Mouse (Mus musculus) MEL (cell line): ENCODE results near the gene Clic1. TPM values are rescaled to one million over a fixed set of nuclear protein-coding genes. Genes with fewer than 3 reads are reported as not detected.

Experiments used
- DNase-seq: peaks from one replicate; pipeline ENCODE4 v3.0.0; 2011; ENCODE audit warnings: low read depth, low spot score
- H3K27ac ChIP-seq: 2 replicates; pipeline ENCODE4 v1.5.1; 2012; ENCODE audit warnings: low read depth, mild to moderate bottlenecking, control low read depth, low read length, moderate library complexity; ENCODE audit not compliant: control insufficient read depth
- H3K27me3 ChIP-seq, 2 experiments: fragments of 150-350 bp in 1 of 2; sonication (generic) in 1 of 2; 2 replicates each; pipeline ENCODE4 v1.6.1; 2012; ENCODE audit warnings: low read length in 2 of 2, mild to moderate bottlenecking in 2 of 2, improper control_type of control experiment in 1 of 2, moderate library complexity in 1 of 2; ENCODE audit not compliant: insufficient read depth in 2 of 2, control insufficient read depth in 1 of 2
- H3K36me3 ChIP-seq, 2 experiments: 2 replicates each; pipeline ENCODE4 v1.6.1; 2012 to 2014; ENCODE audit warnings: low read length in 2 of 2, improper control_type of control experiment in 1 of 2, inconsistent platforms in 1 of 2, mild to moderate bottlenecking in 1 of 2; ENCODE audit not compliant: insufficient read depth in 2 of 2, control insufficient read depth in 1 of 2
- H3K4me1 ChIP-seq, 2 experiments: fragments of 150-350 bp in 1 of 2; sonication (generic) in 1 of 2; 2 replicates each; pipeline ENCODE4 v1.6.1; 2012; ENCODE audit warnings: low read length in 2 of 2, improper control_type of control experiment in 1 of 2, mild to moderate bottlenecking in 1 of 2; ENCODE audit not compliant: insufficient read depth in 2 of 2, control insufficient read depth in 1 of 2
- H3K4me3 ChIP-seq, 2 experiments: fragments of 150-350 bp in 1 of 2; sonication (generic) in 1 of 2; 2 replicates each; pipeline ENCODE4 v1.5.1; 2012; ENCODE audit warnings: low read depth in 2 of 2, low read length in 2 of 2, mild to moderate bottlenecking in 2 of 2, moderate library complexity in 2 of 2, control low read depth in 1 of 2, improper control_type of control experiment in 1 of 2; ENCODE audit not compliant: control insufficient read depth in 1 of 2, insufficient read depth in 1 of 2
- H3K79me2 ChIP-seq: 2 replicates; pipeline ENCODE4 v1.6.1; 2012; ENCODE audit warnings: mild to moderate bottlenecking, low read length, moderate library complexity; ENCODE audit not compliant: control insufficient read depth, poor library complexity, insufficient read depth
- H3K9ac ChIP-seq: 2 replicates; pipeline ENCODE4 v1.6.1; 2012; ENCODE audit warnings: low read depth, mild to moderate bottlenecking, control low read depth, low read length, moderate library complexity; ENCODE audit not compliant: control insufficient read depth, poor library complexity, severe bottlenecking
- H3K9me3 ChIP-seq: fragments of 150-350 bp; sonication (generic); replicated peaks from 2 replicates; pipeline ENCODE4 v1.6.1; 2012; ENCODE audit warnings: mild to moderate bottlenecking, low read length, improper control_type of control experiment, moderate library complexity; ENCODE audit not compliant: insufficient read depth
- BHLHE40 ChIP-seq: IDR thresholded peaks from 2 replicates; pipeline ENCODE4 v1.6.1; 2012; ENCODE audit warnings: low read depth, mild to moderate bottlenecking, inconsistent platforms, low read length, improper control_type of control experiment, borderline replicate concordance
- CHD1 ChIP-seq: IDR thresholded peaks from 2 replicates; pipeline ENCODE4 v1.6.1; 2012; ENCODE audit warnings: low read depth, mild to moderate bottlenecking, inconsistent platforms, low read length, improper control_type of control experiment
- CHD2 ChIP-seq: IDR thresholded peaks from 2 replicates; pipeline ENCODE4 v1.6.1; 2011; ENCODE audit warnings: low read length, improper control_type of control experiment
- CTCF ChIP-seq, 3 experiments: IDR thresholded peaks in 2 of 3; conservative IDR thresholded peaks in 1 of 3; 2 replicates each; pipeline ENCODE4 v1.5.1; 2011 to 2012; ENCODE audit warnings: low read length in 3 of 3, low read depth in 2 of 3, mild to moderate bottlenecking in 2 of 3, improper control_type of control experiment in 1 of 3, inconsistent platforms in 1 of 3, mixed read lengths in 1 of 3, moderate library complexity in 1 of 3; ENCODE audit not compliant: control insufficient read depth in 1 of 3, insufficient read depth in 1 of 3, poor library complexity in 1 of 3, severe bottlenecking in 1 of 3
- E2F4 ChIP-seq: IDR thresholded peaks from 2 replicates; pipeline ENCODE4 v1.6.1; 2011; ENCODE audit warnings: low read depth, low read length, improper control_type of control experiment, borderline replicate concordance
- ELF1 ChIP-seq: IDR thresholded peaks from 2 replicates; pipeline ENCODE4 v1.6.1; 2014; ENCODE audit warnings: low read depth, mild to moderate bottlenecking, inconsistent platforms, low read length, improper control_type of control experiment, moderate library complexity
- EP300 ChIP-seq, 2 experiments: IDR thresholded peaks; 2 replicates each; pipeline ENCODE4 v1.6.1; 2011; ENCODE audit warnings: improper control_type of control experiment in 2 of 2, low read length in 2 of 2, low read depth in 1 of 2, mild to moderate bottlenecking in 1 of 2
- ETS1 ChIP-seq: IDR thresholded peaks from 2 replicates; pipeline ENCODE4 v1.6.1; 2012; ENCODE audit warnings: low read depth, mild to moderate bottlenecking, inconsistent platforms, low read length, improper control_type of control experiment, moderate library complexity
- GABPA ChIP-seq: IDR thresholded peaks from 2 replicates; pipeline ENCODE4 v1.6.1; 2012; ENCODE audit warnings: low read depth, mild to moderate bottlenecking, inconsistent platforms, low read length, improper control_type of control experiment, moderate library complexity
- GATA1 ChIP-seq: IDR thresholded peaks from 2 replicates; pipeline ENCODE4 v1.6.1; 2011; ENCODE audit warnings: low read depth, low read length, improper control_type of control experiment
- HCFC1 ChIP-seq: IDR thresholded peaks from 2 replicates; pipeline ENCODE4 v1.6.1; 2012; ENCODE audit warnings: low read depth, mild to moderate bottlenecking, inconsistent platforms, low read length, improper control_type of control experiment, moderate library complexity
- JUND ChIP-seq: IDR thresholded peaks from 2 replicates; pipeline ENCODE4 v1.6.1; 2011; ENCODE audit warnings: low read depth, mild to moderate bottlenecking, improper control_type of control experiment, low read length
- KAT2A ChIP-seq: conservative IDR thresholded peaks from 2 replicates; pipeline ENCODE4 v1.6.1; 2012; ENCODE audit warnings: low read depth, low read length, improper control_type of control experiment, inconsistent platforms
- MAFK ChIP-seq: IDR thresholded peaks from 2 replicates; pipeline ENCODE4 v1.6.1; 2011; ENCODE audit warnings: low read depth, mild to moderate bottlenecking, low read length, improper control_type of control experiment, borderline replicate concordance
- MAX ChIP-seq: IDR thresholded peaks from 2 replicates; pipeline ENCODE4 v1.6.1; 2011; ENCODE audit warnings: low read length, improper control_type of control experiment
- MAZ ChIP-seq: IDR thresholded peaks from 2 replicates; pipeline ENCODE4 v1.6.1; 2012; ENCODE audit warnings: low read depth, mild to moderate bottlenecking, inconsistent platforms, low read length, improper control_type of control experiment
- MEF2A ChIP-seq: IDR thresholded peaks from 2 replicates; pipeline ENCODE4 v1.6.1; 2014; ENCODE audit warnings: low read depth, mild to moderate bottlenecking, inconsistent platforms, low read length, improper control_type of control experiment; ENCODE audit not compliant: poor library complexity, insufficient replicate concordance, severe bottlenecking; ENCODE audit errors: extremely low read depth
- MYB ChIP-seq: IDR thresholded peaks from 2 replicates; pipeline ENCODE4 v1.6.1; 2011; ENCODE audit warnings: mild to moderate bottlenecking, low read depth, low read length, improper control_type of control experiment
- NELFE ChIP-seq: IDR thresholded peaks from 2 replicates; pipeline ENCODE4 v1.6.1; 2011; ENCODE audit warnings: low read depth, low read length, improper control_type of control experiment
- NRF1 ChIP-seq: IDR thresholded peaks from 2 replicates; pipeline ENCODE4 v1.6.1; 2014; ENCODE audit warnings: low read depth, mild to moderate bottlenecking, inconsistent platforms, low read length, improper control_type of control experiment, moderate library complexity; ENCODE audit not compliant: poor library complexity, insufficient read depth, severe bottlenecking
- POLR2A ChIP-seq, 2 experiments: IDR thresholded peaks; 2 replicates each; pipeline ENCODE4 v1.6.1; 2011 to 2012; ENCODE audit warnings: low read length in 2 of 2, mild to moderate bottlenecking in 2 of 2, control low read depth in 1 of 2, improper control_type of control experiment in 1 of 2, low read depth in 1 of 2, moderate library complexity in 1 of 2; ENCODE audit not compliant: control insufficient read depth in 1 of 2, insufficient read depth in 1 of 2, poor library complexity in 1 of 2
- POLR2AphosphoS2 ChIP-seq: IDR thresholded peaks from 2 replicates; pipeline ENCODE4 v1.6.1; 2011; ENCODE audit warnings: low read length, improper control_type of control experiment
- POLR2AphosphoS5 ChIP-seq: IDR thresholded peaks from 2 replicates; pipeline ENCODE4 v1.6.1; 2012; ENCODE audit warnings: low read depth, borderline replicate concordance, mild to moderate bottlenecking, inconsistent platforms, low read length, moderate library complexity, mixed read lengths
- RAD21 ChIP-seq: IDR thresholded peaks from 2 replicates; pipeline ENCODE4 v1.6.1; 2011; ENCODE audit warnings: mild to moderate bottlenecking, low read depth, low read length, improper control_type of control experiment
- RCOR1 ChIP-seq: IDR thresholded peaks from 2 replicates; pipeline ENCODE4 v1.6.1; 2012; ENCODE audit warnings: low read depth, mild to moderate bottlenecking, inconsistent platforms, low read length, improper control_type of control experiment
- SIN3A ChIP-seq: IDR thresholded peaks from 2 replicates; pipeline ENCODE4 v1.6.1; 2012; ENCODE audit warnings: low read length, improper control_type of control experiment, inconsistent platforms
- TBP ChIP-seq: IDR thresholded peaks from 2 replicates; pipeline ENCODE4 v1.8.0; 2011; ENCODE audit warnings: low read depth, low read length, improper control_type of control experiment
- USF1 ChIP-seq: IDR thresholded peaks from 2 replicates; pipeline ENCODE4 v1.6.1; 2014; ENCODE audit warnings: low read depth, mild to moderate bottlenecking, inconsistent platforms, low read length, improper control_type of control experiment, moderate library complexity
- USF2 ChIP-seq, 2 experiments: IDR thresholded peaks; 2 replicates each; pipeline ENCODE4 v1.6.1; 2011 to 2012; ENCODE audit warnings: improper control_type of control experiment in 2 of 2, low read length in 2 of 2, borderline replicate concordance in 1 of 2, inconsistent platforms in 1 of 2, low read depth in 1 of 2, mild to moderate bottlenecking in 1 of 2; ENCODE audit not compliant: insufficient read depth in 1 of 2
- ZC3H11A ChIP-seq: IDR thresholded peaks from 2 replicates; pipeline ENCODE4 v1.6.1; 2012; ENCODE audit warnings: low read depth, mild to moderate bottlenecking, inconsistent platforms, low read length, improper control_type of control experiment
- ZKSCAN1 ChIP-seq: IDR thresholded peaks from 2 replicates; pipeline ENCODE4 v1.6.1; 2012; ENCODE audit warnings: low read depth, mild to moderate bottlenecking, inconsistent platforms, low read length, improper control_type of control experiment, moderate library complexity
- ZNF384 ChIP-seq: IDR thresholded peaks from 2 replicates; pipeline ENCODE4 v1.6.1; 2012; ENCODE audit warnings: low read depth, mild to moderate bottlenecking, inconsistent platforms, low read length, improper control_type of control experiment
- polyA plus RNA-seq, 2 experiments: library from polyadenylated mRNA; stranded (reverse) in 1 of 2; unstranded in 1 of 2; fragments of >175 nt in 1 of 2; fragments of >200 nt in 1 of 2; gene quantifications; 2 replicates each; pipeline versions ENCODE4 v1.2.1 to v1.2.4; 2012; ENCODE audit warnings: low replicate concordance in 2 of 2, low read depth in 1 of 2; ENCODE audit not compliant: insufficient read length in 2 of 2, insufficient read depth in 1 of 2, missing spikeins in 1 of 2
- total RNA-seq: library from RNA; depleted of rRNA; stranded (reverse); fragments of 300-350 nt; gene quantifications from 2 replicates; pipeline ENCODE4 v1.2.3, GENCODE M21; 2012

The Clic1 gene
- total and polyA plus RNA-seq, 3 experiments = 309 to 335 (median 333) TPM

DNA sequence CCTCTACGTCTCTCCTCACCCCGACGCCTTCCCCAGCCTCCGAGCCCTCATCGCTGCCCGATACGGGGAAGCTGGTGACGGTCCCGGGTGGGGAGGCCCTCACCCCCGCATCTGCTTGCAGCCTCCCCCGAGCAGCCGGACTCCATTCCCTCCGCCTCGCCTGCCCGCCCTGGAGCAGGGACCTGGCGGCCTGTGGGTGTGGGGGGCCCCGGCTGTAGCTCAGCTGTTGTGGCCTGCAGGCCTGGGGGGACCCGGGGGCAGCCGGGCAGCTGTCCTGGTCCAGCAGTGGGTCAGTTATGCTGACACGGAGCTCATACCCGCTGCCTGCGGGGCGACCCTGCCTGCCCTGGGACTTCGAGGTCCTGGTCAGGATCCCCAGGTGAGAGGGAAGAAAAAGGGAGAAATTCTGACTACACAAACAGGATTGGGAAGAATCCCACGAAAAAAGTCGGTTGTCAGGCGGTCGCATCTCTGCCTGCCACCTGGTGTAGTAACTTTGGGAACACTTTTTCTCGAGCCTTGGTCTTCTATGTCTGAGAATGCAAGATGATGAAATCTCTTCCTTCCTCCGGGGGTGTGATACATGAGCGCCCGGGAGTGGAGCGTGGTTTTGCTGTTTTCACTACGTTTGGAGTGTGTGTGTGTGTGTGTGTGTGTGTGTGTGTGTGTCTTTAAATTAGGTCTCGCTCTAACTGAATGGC lies 48.2 kb upstream of the Clic1 start:
- peak; percentile 66 for DNase-seq
- no peaks in the 10 kb centered on the region for H3K27me3 ChIP-seq
- H3K79me2 ChIP-seq = peaks cover 79% of the 10 kb centered on the region
- H3K9ac ChIP-seq = peak overlapping the region; percentile 100
- H3K27ac ChIP-seq = peak overlapping the region; percentile 99
- H3K4me1 ChIP-seq = peaks cover 0 to 5% of the 10 kb centered on the region in 2 experiments; a peak in 2 of 4 replicates
- peak overlapping the region; percentile 64 to 89 for H3K4me3 ChIP-seq
- no peaks in the 10 kb centered on the region for H3K9me3 ChIP-seq
- peaks cover 0 to 7% of the 10 kb centered on the region in 2 experiments; a peak in 3 of 4 replicates for H3K36me3 ChIP-seq
- TF ChIP-seq CTCF (IDR thresholded peaks at IDR 0.05 in 2 of 3, conservative IDR thresholded peaks at IDR 0.05 in 1 of 3; ENCODE audit: control insufficient read depth in 1 of 3, insufficient read depth in 1 of 3, low read depth in 2 of 3, low read length in 3 of 3, poor library complexity in 1 of 3, severe bottlenecking in 1 of 3) (no peak), POLR2A (IDR thresholded peaks at IDR 0.05; ENCODE audit: control insufficient read depth in 1 of 2, insufficient read depth in 1 of 2, low read depth in 1 of 2, low read length in 2 of 2, poor library complexity in 1 of 2) (peak in 1 of 2 experiments; percentile 50; a peak in 1 of 4 replicates), HCFC1 (0 out of 2 replicates have a peak, but pooled peaks have one; percentile 11), RCOR1 (no peak), USF2 (IDR thresholded peaks at IDR 0.05; ENCODE audit: borderline replicate concordance in 1 of 2, insufficient read depth in 1 of 2, low read depth in 1 of 2, low read length in 2 of 2) (no peak), SIN3A (peak; percentile 37; the same call in 1 of the 2 replicates), JUND (no peak), ZC3H11A (no peak), ETS1 (peak; percentile 26; the same call in 1 of the 2 replicates), EP300 (IDR thresholded peaks at IDR 0.05; ENCODE audit: low read depth in 1 of 2, low read length in 2 of 2) (no peak; a peak in 1 of 4 replicates), ELF1 (no peak), ZKSCAN1 (no peak), MEF2A (no peak), USF1 (no peak), GATA1 (no peak), MAFK (no peak), BHLHE40 (peak; percentile 35; the same call in 1 of the 2 replicates), MAX (0 out of 2 replicates have a peak, but pooled peaks have one; percentile 17), TBP (peak; percentile 48; the same call in 1 of the 2 replicates), ZNF384 (no peak), CHD1 (peak; percentile 24; the same call in 1 of the 2 replicates), KAT2A (peak; percentile 21; the same call in 1 of the 2 replicates), POLR2AphosphoS5 (no peak), POLR2AphosphoS2 (no peak), NELFE (no peak), MYB (no peak), E2F4 (no peak), RAD21 (no peak), MAZ (no peak), NRF1 (no peak), CHD2 (no peak), GABPA (no peak)
